Mouse (Mus musculus) lung, embryonic 14.5 days (tissue): ENCODE measurements around the gene Cdkn2aipnl. TPM values are rescaled to one million over a fixed set of nuclear protein-coding genes. Genes with fewer than 3 reads are reported as not detected.

Source experiments
- ATAC-seq: fragments of 200-750 bp; cut with Nextera tagmentation; 2 replicates; pipeline ENCODE4 v1.8.0; 2017; ENCODE audit warnings: mild to moderate bottlenecking, moderate TSS enrichment, moderate library complexity; ENCODE audit not compliant: insufficient read depth
- DNase-seq: peaks from one replicate; pipeline ENCODE4 v3.0.0-alpha.2; 2015
- H3K27ac ChIP-seq: fragments of 300-500 bp; sonication (generic); 2 replicates; pipeline ENCODE4 v1.5.1; 2014; ENCODE audit warnings: low read depth, mild to moderate bottlenecking, moderate library complexity
- H3K27me3 ChIP-seq: fragments of 300-500 bp; sonication (generic); 2 replicates; pipeline ENCODE4 v1.6.1; 2014; ENCODE audit warnings: low read length, control low read depth; ENCODE audit not compliant: insufficient read depth
- H3K36me3 ChIP-seq: fragments of 300-500 bp; sonication (generic); 2 replicates; pipeline ENCODE4 v1.6.1; 2014; ENCODE audit warnings: control low read depth; ENCODE audit not compliant: insufficient read depth
- H3K4me1 ChIP-seq: fragments of 300-500 bp; sonication (generic); 2 replicates; pipeline ENCODE4 v1.6.1; 2014; ENCODE audit warnings: antibody characterized with exemption, control low read depth; ENCODE audit not compliant: insufficient read depth
- H3K4me2 ChIP-seq: fragments of 300-500 bp; sonication (generic); 2 replicates; pipeline ENCODE4 v1.6.1; 2014; ENCODE audit warnings: mild to moderate bottlenecking
- H3K4me3 ChIP-seq: fragments of 300-500 bp; sonication (generic); 2 replicates; pipeline ENCODE4 v1.5.1; 2014; ENCODE audit warnings: low read depth, low read length
- H3K9ac ChIP-seq: fragments of 300-500 bp; sonication (generic); 2 replicates; pipeline ENCODE4 v1.6.1; 2014
- H3K9me3 ChIP-seq: fragments of 300-500 bp; sonication (generic); 2 replicates; pipeline ENCODE4 v1.6.1; 2016; ENCODE audit warnings: low read depth, low read length, control low read depth
- CTCF ChIP-seq: IDR thresholded peaks from 2 replicates; pipeline ENCODE4 v1.5.1; 2016; ENCODE audit warnings: antibody characterized with exemption, low read depth
- WGBS: fragments of 180-500 bp; shearing (Covaris S2); extraction: QIAGEN DNeasy Blood & Tissue Kit; methylation state at CpG from one replicate; pipeline ENCODE4 v1.1.7; 2014; 5-methylcytosine and 5-hydroxymethylcytosine counted together
- polyA plus RNA-seq: library from polyadenylated mRNA; unstranded; fragments of >200 nt; fragmentation: Nextera tagmentation; extraction: Ambion mirVana; gene quantifications from 2 replicates; pipeline ENCODE4 v1.2.1, GENCODE M21; 2014

Gene Cdkn2aipnl
- polyA plus RNA-seq, 1 experiment from 2014 or later, result 107 TPM

DNA sequence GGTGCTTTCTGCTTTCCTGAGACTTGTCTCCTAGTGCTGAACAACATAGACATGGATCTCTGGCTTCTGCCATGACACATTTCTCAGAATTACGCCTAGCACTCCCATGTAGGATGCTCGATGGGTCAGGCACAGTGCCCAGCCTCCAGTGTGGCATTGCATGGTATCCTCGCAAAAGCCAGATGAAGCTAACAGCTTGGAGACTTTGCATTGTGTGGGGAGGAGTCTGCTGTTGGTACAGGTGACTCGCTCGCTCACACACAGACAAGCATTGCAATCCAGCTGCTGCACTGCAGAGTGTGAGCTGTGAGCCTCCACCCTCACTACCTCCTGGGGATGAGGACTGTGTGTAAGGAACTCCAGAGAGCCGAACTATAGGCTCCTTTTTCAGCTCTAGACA lies 21.3 kb upstream of the Cdkn2aipnl start:
- Histone ChIP-seq H3K27me3 (no peaks in the 10 kb centered on the region), H3K27ac (no peak overlapping the region), H3K9me3 (no peaks in the 10 kb centered on the region), H3K4me3 (no peak overlapping the region), H3K9ac (no peak overlapping the region), H3K36me3 (no peaks in the 10 kb centered on the region), H3K4me2 (no peak overlapping the region), H3K4me1 (no peaks in the 10 kb centered on the region)
- TF ChIP-seq CTCF, result no peak
- DNase-seq, result no peak
- no peak for ATAC-seq
- 65% methylated on average over 6 of the region's 6 CpGs for WGBS

DNA sequence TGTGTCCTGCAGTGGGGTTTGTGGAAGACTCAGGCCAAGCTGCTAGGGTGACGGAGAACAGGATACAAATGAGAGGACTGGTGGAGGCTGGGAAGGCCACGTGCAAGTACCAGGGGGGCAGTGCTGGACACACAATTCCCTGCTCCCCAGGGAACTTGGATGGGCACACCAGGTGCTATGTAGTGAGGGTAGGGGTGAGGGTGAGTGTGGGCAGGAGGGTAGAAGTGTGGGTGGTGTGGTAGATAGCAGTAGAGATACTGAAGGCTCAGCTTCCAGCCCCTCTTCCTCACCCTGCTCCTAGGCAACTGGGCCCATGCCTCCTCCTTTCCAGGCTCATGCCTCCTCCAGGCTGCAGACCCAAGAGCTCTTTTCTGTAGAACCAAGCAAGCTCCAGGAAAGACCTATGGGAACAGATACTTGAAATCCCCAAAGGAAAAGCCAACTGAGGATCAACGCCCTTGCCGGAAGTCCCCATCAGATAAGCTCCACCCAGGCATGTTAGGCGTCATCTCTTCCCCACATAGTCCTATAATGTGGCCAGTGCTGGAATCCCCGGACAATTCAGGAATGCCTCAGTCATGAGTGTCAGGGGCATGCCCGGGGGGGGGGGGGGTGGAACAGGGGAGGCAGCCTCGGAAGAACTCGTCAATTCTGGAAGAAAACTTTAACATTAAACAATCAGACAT lies 18.2 kb upstream of the Cdkn2aipnl start:
- WGBS, result 56% methylated on average over 9 of the region's 9 CpGs
- H3K27me3 ChIP-seq, result no peaks in the 10 kb centered on the region
- DNase-seq, result no peak

DNA sequence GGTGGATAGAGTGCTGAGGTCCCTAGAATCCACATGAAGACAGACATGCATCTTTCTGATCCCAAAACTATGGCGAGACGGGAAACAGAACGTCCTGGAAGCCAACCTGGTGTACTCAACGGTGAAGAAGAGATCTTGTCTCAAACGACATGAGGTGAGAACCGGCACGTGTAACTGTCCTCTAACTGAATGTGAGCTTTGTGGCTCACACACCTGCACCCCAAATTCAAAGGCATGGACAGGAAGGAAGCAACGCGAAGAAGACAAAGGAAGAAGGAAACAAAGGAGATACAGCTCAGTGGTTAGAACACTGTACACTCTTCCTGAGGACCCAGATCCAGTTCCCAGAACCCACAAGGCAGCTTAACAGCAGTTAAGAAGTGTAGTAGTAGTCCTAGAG lies 17.5 kb upstream of the Cdkn2aipnl start:
- Histone ChIP-seq H3K4me1 (no peaks in the 10 kb centered on the region), H3K4me3 (no peak overlapping the region), H3K27ac (no peak overlapping the region), H3K9ac (no peak overlapping the region), H3K27me3 (no peaks in the 10 kb centered on the region), H3K4me2 (no peak overlapping the region), H3K9me3 (no peaks in the 10 kb centered on the region), H3K36me3 (no peaks in the 10 kb centered on the region)
- 88% methylated on average over 9 of the region's 9 CpGs for WGBS
- TF ChIP-seq CTCF, result no peak
- DNase-seq (no peak), ATAC-seq (no peak)

More for the DNA sequence above, 18.2 kb upstream of the Cdkn2aipnl start:
- Histone ChIP-seq H3K9me3 (no peaks in the 10 kb centered on the region), H3K27ac (no peak overlapping the region), H3K4me1 (no peaks in the 10 kb centered on the region), H3K36me3 (no peaks in the 10 kb centered on the region), H3K4me2 (no peak overlapping the region), H3K4me3 (no peak overlapping the region), H3K9ac (no peak overlapping the region)
- no peak for TF ChIP-seq CTCF
- no peak for ATAC-seq

DNA sequence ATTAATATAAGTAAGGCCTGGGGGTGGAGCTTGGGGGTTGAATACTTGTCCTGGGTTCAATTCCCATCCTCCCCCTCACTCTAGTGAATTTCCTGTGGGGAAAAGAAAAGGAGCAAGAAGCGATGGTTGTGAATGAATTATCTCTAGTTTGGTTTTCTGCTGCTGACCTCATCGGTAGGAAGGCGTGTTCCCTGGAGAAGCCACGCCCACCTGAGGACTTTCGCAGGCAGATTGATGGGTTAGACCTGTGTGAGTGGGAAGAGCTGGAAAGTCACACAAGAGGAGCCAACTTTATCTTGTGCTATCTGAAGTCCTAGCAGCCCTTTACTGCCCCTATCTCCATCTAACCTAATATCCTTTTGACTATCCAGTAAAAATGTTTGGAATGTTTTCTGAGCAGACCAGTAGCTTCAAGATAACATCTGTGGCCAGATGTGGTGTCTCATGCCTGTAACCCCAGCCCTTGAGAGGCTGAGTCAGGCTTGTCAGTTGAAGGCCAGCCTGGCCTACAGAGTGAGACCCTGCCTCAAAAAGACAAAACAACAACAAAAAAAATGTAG lies 15.5 kb upstream of the Cdkn2aipnl start:
- H3K9me3 ChIP-seq, result no peaks in the 10 kb centered on the region
- no peak for TF ChIP-seq CTCF
- no peak overlapping the region for H3K9ac ChIP-seq
- H3K36me3 ChIP-seq, result no peaks in the 10 kb centered on the region
- ATAC-seq, result no peak
- no peak overlapping the region for H3K4me2 ChIP-seq
- no peak for DNase-seq
- H3K4me3 ChIP-seq, result no peak overlapping the region
- no peak overlapping the region for H3K27ac ChIP-seq
- no peaks in the 10 kb centered on the region for H3K27me3 ChIP-seq
- 42% methylated on average over 5 of the region's 5 CpGs for WGBS
- no peaks in the 10 kb centered on the region for H3K4me1 ChIP-seq

- no peak for TF ChIP-seq CTCF
- Histone ChIP-seq H3K4me3 (no peak overlapping the region), H3K27ac (no peak overlapping the region), H3K9ac (no peak overlapping the region), H3K4me2 (no peak overlapping the region), H3K27me3 (no peaks in the 10 kb centered on the region), H3K36me3 (no peaks in the 10 kb centered on the region), H3K4me1 (no peaks in the 10 kb centered on the region), H3K9me3 (no peaks in the 10 kb centered on the region)
- no peak for ATAC-seq
- peak; percentile 35 for DNase-seq
- 54% methylated on average over 9 of the region's 9 CpGs for WGBS
These were observed 11.3 kb upstream of the Cdkn2aipnl start for GRCm38 (mm10) chr11:51956112-51956511.

- DNase-seq, result peak; percentile 10
- no peak overlapping the region for H3K9ac ChIP-seq
- 74% methylated on average over 4 of the region's 4 CpGs for WGBS
- TF ChIP-seq CTCF, result no peak
- H3K27ac ChIP-seq, result no peak overlapping the region
- H3K4me2 ChIP-seq, result no peak overlapping the region
- no peak for ATAC-seq
- no peaks in the 10 kb centered on the region for H3K36me3 ChIP-seq
- no peaks in the 10 kb centered on the region for H3K27me3 ChIP-seq
- no peaks in the 10 kb centered on the region for H3K4me1 ChIP-seq
- H3K9me3 ChIP-seq, result no peaks in the 10 kb centered on the region
- no peak overlapping the region for H3K4me3 ChIP-seq
These were observed 9.7 kb upstream of the Cdkn2aipnl start for GRCm38 (mm10) chr11:51957760-51958159.

DNA sequence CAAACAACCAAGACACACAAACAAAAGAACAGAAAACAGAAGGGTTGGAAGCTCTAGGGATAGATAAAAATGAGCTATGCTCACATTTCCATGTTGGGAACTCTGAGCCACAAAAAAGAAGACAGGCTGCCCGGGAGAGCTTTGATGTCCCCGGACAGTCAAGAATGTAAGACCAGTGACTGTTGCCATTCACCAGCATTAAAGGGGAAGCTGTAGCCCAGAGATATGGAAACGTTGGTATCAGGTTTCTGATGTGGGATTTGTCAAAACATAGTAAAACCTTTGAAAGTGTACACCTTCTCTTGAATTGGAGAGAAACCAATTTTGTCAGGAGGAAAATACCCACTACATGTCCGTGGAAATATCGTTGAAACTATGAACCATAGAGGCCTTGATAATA lies 8.0 kb upstream of the Cdkn2aipnl start:
- no peak for TF ChIP-seq CTCF
- no peak overlapping the region for H3K27ac ChIP-seq
- WGBS, result 83% methylated on average over 5 of the region's 5 CpGs
- H3K4me2 ChIP-seq, result no peak overlapping the region
- H3K9ac ChIP-seq, result no peak overlapping the region
- no peaks in the 10 kb centered on the region for H3K9me3 ChIP-seq
- H3K4me3 ChIP-seq, result no peak overlapping the region
- H3K4me1 ChIP-seq, result no peaks in the 10 kb centered on the region
- no peaks in the 10 kb centered on the region for H3K36me3 ChIP-seq
- no peaks in the 10 kb centered on the region for H3K27me3 ChIP-seq
- no peak for DNase-seq
- ATAC-seq, result no peak
